Mouse (Mus musculus) spleen, embryonic (tissue): ENCODE data around the gene Sbno1.
"Not testable (repeated sequence)": the region's sequence is repeated elsewhere in the genome, so short reads cannot be mapped to it uniquely, and the experiment has no call there.

Experiments used
- CTCF ChIA-PET: fragments of 350-600 bp; sonication (Branson Sonifier 250); formaldehyde crosslinking; loops from one replicate; lab custom pipeline; 2022; lab: Charles Lee

The Sbno1 gene

DNA sequence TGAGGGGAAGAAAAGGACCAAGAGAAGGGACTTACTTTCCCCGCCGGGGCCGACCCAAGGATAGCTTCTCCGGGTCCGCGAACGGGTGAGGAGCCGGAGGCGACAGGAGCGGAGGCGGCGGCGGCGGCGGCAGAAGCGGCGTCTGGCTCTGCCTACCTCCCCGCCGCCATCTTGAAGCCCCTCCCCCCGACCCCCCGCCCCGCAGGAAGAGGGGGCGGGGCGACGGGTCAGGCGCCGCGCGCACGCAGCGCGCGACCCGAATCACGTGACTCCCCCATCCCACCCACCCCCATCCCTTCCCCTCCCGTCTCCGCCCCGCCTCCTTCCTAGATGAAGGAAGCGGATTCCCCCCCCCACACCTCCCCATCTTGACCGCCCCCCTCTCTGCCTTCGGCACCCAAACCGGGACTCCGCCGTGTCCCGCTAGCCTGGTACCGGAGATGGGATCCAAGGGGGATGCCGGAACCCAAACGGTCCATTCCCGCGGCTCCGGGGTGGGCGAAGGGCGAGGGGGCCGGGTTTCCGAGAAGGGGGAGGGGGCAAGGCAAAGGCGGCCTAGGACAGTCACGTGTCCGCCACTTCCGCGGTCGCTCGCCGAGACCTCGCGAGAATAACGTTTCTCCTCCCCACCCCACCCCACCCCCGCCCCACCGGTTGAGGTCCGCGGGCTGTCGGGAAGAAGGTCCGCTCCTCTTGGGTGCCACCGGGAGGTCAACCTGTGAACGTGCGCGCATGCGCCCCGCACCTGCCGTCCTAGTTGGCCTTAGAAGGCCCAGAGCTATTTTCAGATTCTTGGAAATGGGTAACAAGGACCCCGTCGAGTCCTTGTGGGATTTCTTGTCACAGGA is at the start of gene Sbno1:
Sbno1 (minus strand) TSS at position 590 of the 848 bp plus-strand sequence.
- CTCF ChIA-PET: interaction anchor here (1.0 kb wide), 1 partner anchor 91 kb away, joined by 3 read pairs; no protein-coding TSS in a partner anchor

DNA sequence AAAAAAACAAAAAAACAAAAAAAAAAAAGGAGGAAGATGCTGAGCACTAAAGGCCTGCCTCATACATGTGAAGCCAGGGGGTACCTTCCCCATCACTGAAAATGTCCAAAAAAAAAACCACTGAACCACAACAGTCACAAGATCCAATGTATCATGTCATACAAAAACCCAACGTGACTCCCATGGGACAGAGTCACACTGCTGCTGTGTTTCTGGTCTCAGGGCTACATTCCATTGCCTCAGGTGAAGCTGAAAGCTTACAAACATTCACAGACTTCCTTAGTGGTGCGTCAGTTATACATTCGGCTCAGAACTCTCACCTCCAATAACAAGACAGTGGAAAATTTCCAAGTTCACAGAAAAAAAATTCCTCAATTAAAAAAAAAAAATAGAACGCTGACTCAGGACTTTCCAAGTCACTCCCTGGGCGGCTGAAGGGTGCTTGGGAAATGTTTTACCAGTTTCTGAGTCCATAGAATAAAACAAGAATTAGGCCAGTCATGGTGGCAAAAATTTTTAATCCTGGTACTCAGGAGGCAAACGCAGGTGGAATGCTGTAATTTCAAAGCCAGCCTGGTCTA is 44.9 kb upstream of the Sbno1 start:
- CTCF ChIA-PET: interaction anchor here (0.7 kb wide), 3 partner anchors 9 to 44 kb away, joined by 3 to 12 read pairs (median 5); no protein-coding TSS in a partner anchor

DNA sequence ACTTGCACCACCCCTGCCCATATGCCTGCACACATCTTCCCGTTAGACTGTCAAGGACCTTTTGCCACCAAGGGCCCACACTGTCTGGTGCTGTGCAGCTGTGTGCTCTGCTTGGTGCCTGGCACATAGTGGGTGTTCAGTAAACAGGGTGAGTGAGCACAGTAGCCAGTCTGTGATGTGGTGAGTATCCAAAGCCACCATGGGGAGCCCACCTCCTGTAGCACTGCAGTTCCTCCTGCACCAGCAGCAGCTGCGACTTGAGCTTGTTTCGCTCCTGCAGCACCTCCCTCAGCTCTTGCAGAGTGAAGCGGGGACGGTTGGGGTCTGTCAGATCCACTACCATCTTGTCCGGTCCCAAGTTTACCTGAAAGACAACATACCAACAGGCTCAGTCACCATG is 43.7 kb upstream of the Sbno1 start:
- CTCF ChIA-PET: interaction anchor here (0.6 kb wide), 2 partner anchors 29 to 36 kb away, joined by 3 to 4 read pairs; no protein-coding TSS in a partner anchor

DNA sequence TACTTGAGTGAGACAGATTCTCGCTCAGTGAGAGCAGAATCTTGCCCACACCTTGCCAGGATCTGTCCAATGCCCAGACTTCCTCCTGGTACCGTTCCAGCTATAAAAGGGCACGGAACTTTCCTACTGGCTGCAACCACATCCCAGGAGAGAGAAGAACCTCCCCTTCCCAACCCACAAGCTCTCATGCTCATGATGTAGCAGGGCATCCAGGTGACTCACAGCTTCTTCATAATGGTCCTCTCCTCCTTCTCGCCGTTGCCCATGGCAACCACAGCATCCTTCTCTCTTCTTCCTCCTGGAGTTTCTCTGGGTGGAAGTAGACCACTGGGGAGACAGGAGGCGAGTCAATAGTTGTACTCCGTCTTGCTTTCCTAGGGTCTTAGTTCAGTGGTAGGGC is 42.6 kb upstream of the Sbno1 start:
- CTCF ChIA-PET: interaction anchor here (0.6 kb wide), 1 partner anchor 1315 kb away, joined by 4 read pairs; no protein-coding TSS in a partner anchor

DNA sequence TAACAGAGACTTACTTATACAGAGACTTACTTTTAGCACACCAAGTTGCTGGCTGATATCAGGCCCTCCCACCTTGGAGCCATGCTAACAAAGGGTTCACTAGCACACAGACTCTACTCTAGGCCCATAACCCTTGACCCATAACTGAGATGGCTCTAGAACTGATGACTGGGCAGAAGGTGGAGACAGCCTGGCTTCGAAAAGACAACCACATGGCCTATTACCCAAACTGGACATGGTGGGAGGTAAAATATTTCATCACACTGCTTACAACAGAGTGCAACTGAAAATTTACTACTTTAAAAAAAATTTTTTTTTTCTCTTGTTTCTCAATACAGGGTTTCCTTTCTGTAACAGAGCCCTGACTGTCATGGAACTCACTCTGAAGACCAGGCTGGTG is 42.0 kb upstream of the Sbno1 start:
- CTCF ChIA-PET: no interaction called here

DNA sequence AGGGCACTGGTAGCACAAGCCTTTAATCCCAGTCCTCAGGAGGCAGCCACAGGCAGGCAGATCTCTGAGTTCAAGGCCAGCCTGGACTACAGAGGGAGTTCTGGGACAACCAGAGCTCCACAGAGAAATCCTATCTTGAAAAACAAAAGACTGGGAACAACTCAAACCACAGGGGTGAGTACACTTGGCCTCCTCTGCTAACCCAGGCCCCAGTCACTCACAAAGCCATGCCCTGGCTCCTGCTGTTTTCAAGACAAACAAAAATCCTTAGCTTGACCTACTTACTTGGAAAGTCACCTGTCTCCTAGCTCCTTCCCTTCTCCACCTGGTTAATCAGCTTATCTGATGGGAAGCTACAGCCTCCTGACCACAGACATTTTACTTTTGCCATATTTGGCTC is 39.1 kb upstream of the Sbno1 start:
- CTCF ChIA-PET: no interaction called here

DNA sequence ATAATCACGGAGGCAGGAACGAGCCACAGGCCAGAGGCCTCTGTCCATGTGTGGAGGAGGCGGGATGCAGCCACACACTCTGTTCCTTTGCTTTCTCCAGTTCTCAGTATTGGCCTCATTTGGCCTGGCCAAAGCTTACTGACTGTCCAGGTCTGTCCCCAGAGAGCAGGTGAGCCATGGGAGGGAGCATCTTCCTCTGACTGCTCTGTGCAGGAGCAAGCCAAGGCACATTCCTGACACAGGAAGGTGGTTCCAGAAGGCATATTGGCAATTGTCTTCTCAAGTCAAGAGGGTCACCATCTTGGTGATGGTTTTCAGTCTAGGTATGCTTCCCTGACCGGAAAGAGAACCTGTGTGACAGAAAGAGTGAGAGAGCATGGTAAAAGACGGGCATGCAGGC is 37.7 kb upstream of the Sbno1 start:
- CTCF ChIA-PET: no interaction called here

DNA sequence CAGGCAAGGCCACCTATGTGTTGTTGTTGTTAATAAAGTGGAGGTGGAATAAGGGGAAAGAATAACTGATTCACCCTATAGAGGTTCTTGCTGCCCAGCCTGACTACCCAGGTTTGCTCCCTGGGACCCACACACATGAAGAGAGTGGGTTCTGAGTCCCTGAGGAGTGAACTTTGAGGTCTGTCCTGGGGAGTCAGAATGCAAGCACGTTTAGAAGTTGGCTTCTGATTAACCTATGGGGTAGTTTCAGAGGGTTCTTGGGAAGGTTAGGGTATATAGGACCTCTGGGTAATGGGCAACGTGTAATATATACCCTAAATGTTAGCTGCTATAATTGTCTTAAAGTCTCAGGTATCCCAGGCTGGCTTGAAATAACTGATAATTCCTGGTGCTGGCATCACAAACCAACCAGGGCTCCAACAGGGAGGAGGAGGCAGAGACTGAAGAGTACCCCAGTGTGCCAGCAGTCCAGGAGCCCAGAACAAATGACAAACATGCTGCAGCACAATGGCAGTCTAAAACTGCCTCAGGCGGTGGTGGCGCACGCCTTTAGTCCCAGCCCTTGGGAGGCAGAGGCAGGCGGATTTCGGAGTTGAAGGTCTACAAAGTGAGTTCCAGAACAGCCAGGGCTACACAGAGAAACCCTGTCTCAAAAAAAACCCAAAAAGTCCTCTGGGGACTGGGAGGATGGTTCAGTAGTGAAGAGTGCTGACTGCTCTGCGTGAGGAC is 36.7 kb upstream of the Sbno1 start:
- CTCF ChIA-PET: no interaction called here

DNA sequence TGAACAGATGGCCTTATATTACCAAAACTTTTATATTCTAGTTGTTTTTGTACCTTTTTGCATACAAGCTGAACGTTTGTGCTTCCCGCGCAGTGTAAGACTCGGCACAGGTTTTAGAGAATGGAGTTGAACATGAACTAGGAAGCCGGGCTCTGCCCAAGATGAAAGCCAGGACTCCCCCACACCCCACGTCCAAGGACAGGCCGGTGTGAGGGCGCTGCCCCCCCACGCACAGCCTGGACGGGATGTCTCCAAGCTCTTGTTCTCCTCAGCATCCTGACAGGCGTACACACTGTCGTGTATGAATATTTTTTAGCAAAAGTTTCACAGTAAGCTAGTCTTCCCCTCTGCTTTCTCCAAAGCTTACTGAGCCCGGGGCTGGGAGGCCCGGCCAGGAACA is 35.1 kb upstream of the Sbno1 start:
- CTCF ChIA-PET: not testable (repeated sequence)

DNA sequence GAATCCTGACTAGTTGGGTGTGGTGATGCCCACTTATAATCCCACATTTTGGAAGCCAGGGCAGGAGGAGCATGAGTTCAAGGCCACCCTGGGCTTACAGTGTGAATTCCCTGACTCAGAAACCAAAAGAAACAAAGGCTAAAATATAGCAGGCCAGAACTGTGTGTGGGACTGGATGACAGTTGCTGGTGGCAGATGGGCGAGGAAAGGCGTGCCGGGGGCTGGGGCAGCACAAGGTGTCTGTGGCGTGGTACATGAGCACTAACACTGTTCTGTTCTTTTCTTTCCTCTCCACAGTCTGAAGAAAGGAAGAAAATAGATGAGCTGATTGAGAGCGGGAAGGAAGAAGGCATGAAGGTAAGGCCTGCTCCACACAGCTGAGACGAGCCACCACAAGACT is 31.0 kb upstream of the Sbno1 start:
- CTCF ChIA-PET: no interaction called here

DNA sequence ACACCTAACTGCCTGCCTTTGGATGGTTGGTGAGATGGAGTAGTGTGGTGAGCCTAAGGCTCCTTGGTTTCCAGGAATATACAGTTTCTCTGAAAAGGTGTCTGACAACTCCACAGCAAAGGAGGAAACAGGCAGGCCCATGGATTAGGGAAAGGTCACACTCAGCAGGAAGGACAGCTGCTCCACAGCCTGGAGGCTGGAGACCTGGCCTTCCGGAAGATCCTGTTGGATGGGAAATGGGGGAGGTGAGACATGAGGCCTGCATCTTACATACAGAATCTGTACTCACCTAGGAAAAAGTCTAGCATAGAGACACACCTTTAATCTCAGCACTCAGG is 28.2 kb upstream of the Sbno1 start:
- CTCF ChIA-PET: interaction anchor here (0.7 kb wide), 1 partner anchor 195 kb away, joined by 3 read pairs; no protein-coding TSS in a partner anchor

DNA sequence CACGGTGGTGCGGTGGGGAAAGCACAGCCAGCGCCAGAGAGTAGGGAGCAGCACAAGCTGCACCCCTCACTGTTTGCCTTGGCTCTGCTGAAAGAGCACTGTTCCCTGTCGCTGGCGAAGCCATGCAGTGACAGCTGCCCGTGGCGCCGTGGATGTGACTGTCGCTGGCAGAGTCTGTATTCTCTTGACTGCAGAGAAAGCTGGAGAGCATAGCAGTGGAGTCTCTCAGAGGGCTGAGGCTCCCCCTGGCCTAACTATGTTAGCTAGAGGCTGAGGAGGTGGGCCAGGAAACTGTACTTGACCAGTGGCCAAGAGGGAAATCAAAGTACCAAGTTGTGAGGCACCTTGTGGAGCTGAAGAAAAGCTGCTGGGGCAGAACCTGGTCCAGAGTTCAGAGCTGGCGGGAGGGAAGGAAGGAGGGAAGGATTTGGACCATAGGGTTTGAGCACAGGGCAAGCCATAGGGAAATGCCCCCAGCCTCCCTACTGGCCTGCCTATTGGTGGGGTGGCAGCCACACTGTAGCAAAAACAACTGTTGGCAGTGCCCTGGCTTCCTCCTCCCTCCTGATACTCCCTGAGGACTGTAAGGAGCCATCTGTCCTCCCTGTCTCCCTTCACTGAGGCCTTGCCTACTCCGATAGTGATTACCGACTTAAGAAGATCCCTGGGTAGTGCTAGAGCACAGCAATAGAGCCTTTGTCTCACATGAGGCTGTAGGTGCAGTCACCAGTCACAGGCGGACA is 27.7 kb upstream of the Sbno1 start:
- CTCF ChIA-PET: interaction anchor here (0.6 to 0.7 kb wide), 2 partner anchors 194 to 1352 kb away, joined by 3 read pairs; no protein-coding TSS in a partner anchor

DNA sequence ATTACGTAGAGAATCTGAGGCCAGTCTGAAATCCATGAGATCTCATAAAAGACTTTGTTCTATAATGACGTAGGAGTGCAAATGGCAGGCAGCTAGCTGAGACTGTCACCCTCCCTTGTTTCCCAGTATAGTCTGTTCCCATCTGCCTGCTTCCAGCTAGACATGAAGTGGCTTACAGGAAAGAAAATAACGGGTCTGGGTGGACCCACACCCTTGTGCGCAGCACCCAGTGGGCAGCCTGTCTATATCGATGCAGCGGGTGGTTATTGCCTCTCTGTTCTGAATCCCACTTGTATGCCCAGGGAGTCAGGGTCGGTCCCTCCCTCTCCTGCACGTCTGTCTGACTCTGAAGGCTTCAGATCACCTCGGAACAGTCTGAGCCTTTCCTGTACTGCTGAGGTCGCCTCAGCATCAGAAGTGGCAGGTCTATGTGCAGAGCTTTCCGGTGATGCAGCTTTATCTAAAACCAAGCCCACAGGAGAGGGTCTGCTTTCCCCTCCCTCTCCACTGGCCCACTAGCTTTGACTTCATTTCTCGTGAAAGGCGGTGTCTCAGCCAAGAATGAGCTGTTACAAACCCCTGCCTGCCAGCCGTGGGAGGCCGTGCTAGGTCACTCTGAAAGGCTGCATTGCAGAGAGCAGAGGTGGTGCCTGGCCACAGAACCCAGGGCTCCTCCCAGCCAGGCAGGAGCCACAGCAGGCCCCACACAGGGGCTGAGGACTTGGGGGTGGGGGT is 26.9 kb upstream of the Sbno1 start:
- CTCF ChIA-PET: interaction anchor here (0.6 kb wide), 1 partner anchor 1351 kb away, joined by 3 read pairs; no protein-coding TSS in a partner anchor

DNA sequence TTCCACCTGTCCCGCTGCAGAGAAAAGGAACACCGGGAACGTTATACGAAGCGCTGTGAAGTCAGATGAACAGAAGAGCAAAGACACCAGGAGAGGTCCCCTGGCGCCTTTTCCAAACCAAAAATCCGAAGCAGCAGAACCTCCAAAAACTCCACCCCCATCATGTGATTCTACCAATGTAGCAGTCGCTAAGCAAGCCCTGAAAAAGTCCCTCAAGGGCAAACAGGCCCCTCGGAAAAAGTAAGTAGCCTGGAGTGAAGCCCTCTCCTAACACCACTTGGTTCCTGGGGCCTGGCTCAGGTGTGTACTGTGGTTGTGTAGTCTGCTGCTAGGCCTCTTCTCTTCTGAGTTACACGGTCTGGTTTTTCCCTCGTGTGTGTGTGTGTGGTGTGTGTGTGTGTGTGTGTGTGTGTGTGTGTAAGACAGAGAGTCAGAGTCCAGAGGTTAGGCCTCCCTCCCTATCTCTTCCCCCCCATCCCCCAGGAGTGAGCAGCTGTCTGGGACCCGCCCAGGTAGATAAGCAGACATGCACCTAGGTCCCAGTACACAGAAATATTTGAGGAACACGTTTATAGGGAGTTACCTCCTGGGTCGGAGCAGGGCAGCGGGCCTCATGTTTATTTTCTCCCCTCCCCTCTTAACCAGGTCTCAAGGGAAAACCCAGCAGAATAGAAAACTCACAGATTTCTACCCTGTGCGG is 25.0 kb upstream of the Sbno1 start:
- CTCF ChIA-PET: no interaction called here

DNA sequence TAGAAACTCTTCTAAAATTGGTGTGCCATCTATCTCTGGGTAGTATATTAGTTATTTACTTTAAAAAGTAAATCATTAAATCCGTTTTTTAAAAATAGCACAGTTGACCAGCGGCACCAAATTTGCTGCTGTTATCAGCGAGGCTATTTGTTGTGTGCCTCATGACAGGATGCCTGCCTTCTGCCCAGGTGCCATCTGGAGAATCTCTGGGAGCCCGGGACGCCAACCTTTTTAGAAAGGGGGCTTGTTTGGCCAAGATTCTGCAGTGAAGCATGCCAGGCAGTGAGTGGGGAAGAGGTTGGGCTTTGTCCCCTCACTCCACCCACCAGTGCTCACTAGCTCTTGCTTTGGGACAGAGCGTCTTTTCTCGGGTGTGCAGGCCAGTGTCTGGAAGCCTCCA is 24.2 kb upstream of the Sbno1 start:
- CTCF ChIA-PET: interaction anchor here (0.9 kb wide), 1 partner anchor 70 kb away, joined by 4 read pairs; no protein-coding TSS in a partner anchor

DNA sequence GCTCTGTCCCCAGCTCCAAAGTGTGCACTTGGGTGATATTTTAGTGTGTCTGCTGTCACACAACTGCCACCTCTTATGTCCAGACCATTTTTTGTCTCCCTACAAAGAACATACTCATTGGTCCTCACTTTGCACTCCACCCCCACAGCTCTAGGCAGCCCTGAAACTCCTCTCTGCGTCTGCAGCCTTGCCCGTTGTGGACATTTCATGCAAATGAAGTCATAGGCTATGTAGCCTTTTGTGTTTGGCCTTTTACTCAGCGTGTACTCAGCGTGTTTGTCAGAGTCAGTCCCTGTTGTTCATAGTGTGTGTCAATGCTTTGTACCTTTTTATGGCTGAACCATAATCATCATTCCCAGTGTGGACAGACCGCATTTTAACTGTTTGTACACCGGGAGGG is 23.7 kb upstream of the Sbno1 start:
- CTCF ChIA-PET: interaction anchor here (0.9 kb wide), 1 partner anchor 69 kb away, joined by 4 read pairs; no protein-coding TSS in a partner anchor

DNA sequence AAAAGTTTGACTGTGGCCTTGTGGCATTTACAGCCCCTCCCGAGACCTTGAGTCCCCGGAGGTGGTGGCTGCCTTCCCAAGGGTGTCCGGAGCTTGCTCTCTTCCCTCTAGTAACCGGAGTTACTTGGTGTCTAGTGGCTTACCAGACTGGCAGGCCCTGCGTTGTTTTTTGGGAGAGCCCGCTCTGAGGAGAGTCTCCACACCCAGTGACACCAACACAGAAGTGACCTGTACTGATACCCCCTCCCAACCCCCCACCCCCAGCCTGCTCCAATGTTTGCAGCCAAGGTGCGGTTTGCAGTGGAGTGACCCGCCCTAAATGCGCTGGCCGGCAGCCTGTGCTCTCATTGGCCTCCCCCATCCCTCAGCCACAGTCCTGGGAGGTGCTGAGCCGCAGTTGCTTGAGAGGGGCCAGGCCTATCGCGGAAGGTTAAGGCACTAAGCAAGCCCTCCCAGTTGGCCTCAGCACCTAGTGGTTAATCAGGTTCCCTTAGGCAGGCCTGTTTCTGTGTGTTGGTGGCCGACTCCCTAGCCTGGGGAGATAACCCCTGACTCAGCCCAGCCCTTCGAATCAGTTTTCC is 20.6 kb upstream of the Sbno1 start:
- CTCF ChIA-PET: interaction anchor here (0.6 kb wide), 1 partner anchor 24 kb away, joined by 5 read pairs; no protein-coding TSS in a partner anchor

DNA sequence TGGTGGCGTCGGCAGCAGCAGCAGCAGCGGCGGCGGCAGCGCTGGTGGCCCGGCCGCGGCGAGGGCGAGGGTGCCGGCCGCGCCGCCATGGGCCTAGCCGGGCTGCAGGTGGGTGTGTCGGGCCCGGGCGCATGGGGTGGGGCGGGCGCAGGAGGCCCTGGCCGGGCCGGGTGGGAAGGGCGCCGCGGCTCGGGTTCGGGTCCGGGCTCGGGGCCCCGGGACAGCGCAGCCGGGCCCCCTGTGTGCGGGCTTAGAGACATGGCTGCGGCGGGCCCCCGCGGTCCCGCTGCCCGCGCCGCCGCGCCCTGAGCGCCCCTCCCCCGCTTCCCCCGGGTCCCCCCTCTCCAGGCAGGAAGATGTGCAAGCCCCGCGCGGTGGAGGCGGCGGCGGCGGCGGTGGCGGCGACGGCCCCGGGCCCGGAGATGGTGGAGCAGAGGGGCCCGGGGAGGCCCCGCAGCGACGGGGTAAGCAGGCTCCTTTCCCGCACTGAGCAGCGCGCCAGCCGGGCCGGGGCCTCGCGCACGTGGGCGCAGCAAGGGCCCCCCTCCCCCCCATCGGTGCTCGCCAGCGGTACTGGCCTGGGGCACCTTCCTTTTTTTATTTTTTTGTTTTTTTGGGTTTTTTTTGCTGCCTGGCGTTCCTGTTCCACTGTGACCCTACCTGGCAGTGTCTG is 20.0 kb upstream of the Sbno1 start:
- CTCF ChIA-PET: no interaction called here
